Mouse (Mus musculus) lung, postnatal 0 days (tissue): ENCODE measurements around the gene Epb41l1. TPM values are rescaled to one million over a fixed set of nuclear protein-coding genes. Genes with fewer than 3 reads are reported as not detected.

Source experiments
- ATAC-seq: fragments of 200-750 bp; cut with Nextera tagmentation; 2 replicates; pipeline ENCODE4 v1.8.0; 2017; ENCODE audit warnings: moderate library complexity
- DNase-seq: peaks from one replicate; pipeline ENCODE4 v3.0.0-alpha.2; 2016; ENCODE audit warnings: low spot score
- H3K27ac ChIP-seq: fragments of 300-500 bp; sonication (generic); 2 replicates; pipeline ENCODE4 v1.5.1; 2014; ENCODE audit warnings: antibody characterized with exemption, mild to moderate bottlenecking, low read length, mixed read lengths
- H3K27me3 ChIP-seq: fragments of 300-500 bp; sonication (generic); replicated peaks from 2 replicates; pipeline ENCODE4 v1.6.1; 2014; ENCODE audit warnings: low read length, mixed read lengths; ENCODE audit not compliant: insufficient read depth
- H3K36me3 ChIP-seq: fragments of 300-500 bp; sonication (generic); 2 replicates; pipeline ENCODE4 v1.6.1; 2014; ENCODE audit warnings: low read length, mixed read lengths; ENCODE audit not compliant: insufficient read depth
- H3K4me1 ChIP-seq: fragments of 300-500 bp; sonication (generic); 2 replicates; pipeline ENCODE4 v1.6.1; 2014; ENCODE audit warnings: antibody characterized with exemption, low read depth, low read length, mixed read lengths; ENCODE audit not compliant: insufficient read depth
- H3K4me2 ChIP-seq: fragments of 300-500 bp; sonication (generic); replicated peaks from 2 replicates; pipeline ENCODE4 v1.6.1; 2014; ENCODE audit warnings: low read depth, mild to moderate bottlenecking, low read length, moderate library complexity, mixed read lengths
- H3K4me3 ChIP-seq: fragments of 300-500 bp; sonication (generic); 2 replicates; pipeline ENCODE4 v1.5.1; 2014; ENCODE audit warnings: low read depth, low read length
- H3K9ac ChIP-seq: fragments of 300-500 bp; sonication (generic); replicated peaks from 2 replicates; pipeline ENCODE4 v1.6.1; 2014; ENCODE audit warnings: low read depth, mild to moderate bottlenecking
- H3K9me3 ChIP-seq: fragments of 300-500 bp; sonication (generic); 2 replicates; pipeline ENCODE4 v1.6.1; 2016; ENCODE audit warnings: low read length, mixed read lengths
- CTCF ChIP-seq: IDR thresholded peaks from 2 replicates; pipeline ENCODE4 v1.5.1; 2016; ENCODE audit warnings: antibody characterized with exemption, mild to moderate bottlenecking
- EP300 ChIP-seq: IDR thresholded peaks from 2 replicates; pipeline ENCODE4 v1.6.1; 2016; ENCODE audit warnings: antibody characterized with exemption, mild to moderate bottlenecking, control low read depth
- WGBS: fragments of 180-500 bp; shearing (Covaris S2); extraction: QIAGEN DNeasy Blood & Tissue Kit; methylation state at CpG from one replicate; pipeline ENCODE4 v1.1.7; 2014; 5-methylcytosine and 5-hydroxymethylcytosine counted together
- polyA plus RNA-seq: library from polyadenylated mRNA; unstranded; fragments of >200 nt; fragmentation: Nextera tagmentation; extraction: Ambion mirVana; gene quantifications from 2 replicates; pipeline ENCODE4 v1.2.1, GENCODE M21; 2015

Gene Epb41l1
- polyA plus RNA-seq, 1 experiment from 2014 or later, result 1.2 TPM

GRCm38 (mm10) chr2:156394282-156394681, 26.4 kb upstream of the Epb41l1 start:
- WGBS, result 95% methylated on average over 4 of the region's 4 CpGs
- Histone ChIP-seq H3K36me3 (no peaks in the 10 kb centered on the region), H3K9me3 (no peaks in the 10 kb centered on the region), H3K27me3 (no peaks in the 10 kb centered on the region), H3K4me3 (no peak overlapping the region), H3K4me1 (no peaks in the 10 kb centered on the region), H3K9ac (no peak overlapping the region), H3K4me2 (no peak overlapping the region), H3K27ac (no peak overlapping the region)
- DNase-seq, result no peak
- ATAC-seq, result no peak
- TF ChIP-seq EP300 (no peak), CTCF (peak; percentile 56)

GRCm38 (mm10) chr2:156396096-156396495, 24.6 kb upstream of the Epb41l1 start:
- TF ChIP-seq CTCF (no peak), EP300 (no peak)
- Histone ChIP-seq H3K4me2 (no peak overlapping the region), H3K4me1 (no peaks in the 10 kb centered on the region), H3K27me3 (no peaks in the 10 kb centered on the region), H3K36me3 (no peaks in the 10 kb centered on the region), H3K4me3 (no peak overlapping the region), H3K27ac (no peak overlapping the region), H3K9ac (no peak overlapping the region), H3K9me3 (no peaks in the 10 kb centered on the region)
- ATAC-seq (no peak), DNase-seq (no peak)
- 70% methylated on average over 2 of the region's 2 CpGs for WGBS

- no peak overlapping the region for H3K4me3 ChIP-seq
- no peaks in the 10 kb centered on the region for H3K9me3 ChIP-seq
- no peak overlapping the region for H3K9ac ChIP-seq
- WGBS, result 86% methylated on average over 7 of the region's 7 CpGs
- H3K27me3 ChIP-seq, result no peaks in the 10 kb centered on the region
- no peak overlapping the region for H3K27ac ChIP-seq
- no peak for DNase-seq
- no peak for ATAC-seq
- no peaks in the 10 kb centered on the region for H3K36me3 ChIP-seq
- no peak overlapping the region for H3K4me2 ChIP-seq
- H3K4me1 ChIP-seq, result no peaks in the 10 kb centered on the region
- no peak for TF ChIP-seq CTCF
- TF ChIP-seq EP300, result no peak
These were observed 22.7 kb upstream of the Epb41l1 start for GRCm38 (mm10) chr2:156397988-156398387.

GRCm38 (mm10) chr2:156399485-156399884, 21.2 kb upstream of the Epb41l1 start:
- DNase-seq (peak; percentile 19), ATAC-seq (no peak)
- no peaks in the 10 kb centered on the region for H3K36me3 ChIP-seq
- H3K9ac ChIP-seq, result no peak overlapping the region
- no peak overlapping the region for H3K4me2 ChIP-seq
- WGBS, result 54% methylated on average over 1 of the region's 1 CpGs
- no peak overlapping the region for H3K27ac ChIP-seq
- TF ChIP-seq CTCF (no peak), EP300 (no peak)
- no peak overlapping the region for H3K4me3 ChIP-seq
- no peaks in the 10 kb centered on the region for H3K27me3 ChIP-seq
- no peaks in the 10 kb centered on the region for H3K9me3 ChIP-seq
- H3K4me1 ChIP-seq, result no peaks in the 10 kb centered on the region

- Histone ChIP-seq H3K36me3 (no peaks in the 10 kb centered on the region), H3K27ac (no peak overlapping the region), H3K4me3 (no peak overlapping the region), H3K4me2 (no peak overlapping the region), H3K27me3 (no peaks in the 10 kb centered on the region), H3K9ac (no peak overlapping the region), H3K4me1 (no peaks in the 10 kb centered on the region), H3K9me3 (no peaks in the 10 kb centered on the region)
- no peak for TF ChIP-seq EP300
- TF ChIP-seq CTCF, result no peak
- WGBS, result 1% methylated on average over 9 of the region's 9 CpGs
- peak; percentile 78 for ATAC-seq
- DNase-seq, result peak; percentile 61
These were observed 19.4 kb upstream of the Epb41l1 start for GRCm38 (mm10) chr2:156401331-156401730.

GRCm38 (mm10) chr2:156402036-156402435, 18.7 kb upstream of the Epb41l1 start:
- Histone ChIP-seq H3K36me3 (no peaks in the 10 kb centered on the region), H3K4me3 (no peak overlapping the region), H3K9me3 (no peaks in the 10 kb centered on the region), H3K27ac (no peak overlapping the region), H3K9ac (no peak overlapping the region), H3K4me1 (no peaks in the 10 kb centered on the region), H3K4me2 (no peak overlapping the region), H3K27me3 (no peaks in the 10 kb centered on the region)
- no peak for TF ChIP-seq CTCF
- no peak for TF ChIP-seq EP300
- 77% methylated on average over 3 of the region's 3 CpGs for WGBS
- no peak for DNase-seq
- no peak for ATAC-seq

GRCm38 (mm10) chr2:156406987-156407386, 13.7 kb upstream of the Epb41l1 start:
- Histone ChIP-seq H3K4me2 (no peak overlapping the region), H3K27me3 (no peaks in the 10 kb centered on the region), H3K4me1 (no peaks in the 10 kb centered on the region), H3K4me3 (no peak overlapping the region), H3K36me3 (no peaks in the 10 kb centered on the region), H3K27ac (no peak overlapping the region), H3K9ac (no peak overlapping the region), H3K9me3 (no peaks in the 10 kb centered on the region)
- no peak for TF ChIP-seq CTCF
- no peak for TF ChIP-seq EP300
- DNase-seq (no peak), ATAC-seq (no peak)
- 24% methylated on average over 3 of the region's 3 CpGs for WGBS
